Mouse (Mus musculus): ENCODE data around the gene Olfm1. TPM values are rescaled to one million over a fixed set of nuclear protein-coding genes. Genes with fewer than 3 reads are reported as not detected.

Gene Olfm1
- total RNA-seq (2021), result 1 to 10 TPM; 5.5 to 6.8 TPM
- long read RNA-seq, experiment 1, partial matches to known transcripts, result 2 of 10 reads
- long read RNA-seq, experiment 1, other reads (novel, unspliced or antisense), result 1 of 10 reads
- long read RNA-seq, experiment 2, partial matches to known transcripts, result 0 of 8 reads
- long read RNA-seq, experiment 2, other reads (novel, unspliced or antisense), result 1 of 8 reads

- DNase-seq, result peak; percentile 57 to 68
- intact Hi-C loops (cut with DNase I), result no loop called here
Observed at GRCm38 (mm10) chr2:28192821-28193689, at the start of gene Olfm1. Olfm1 (plus strand) TSS chr2:28192992.

GRCm38 (mm10) chr2:28143417-28144045 lies 49.3 kb upstream of the Olfm1 start:
- intact Hi-C loops (cut with DNase I), result no loop called here
- no peak for DNase-seq

DNA sequence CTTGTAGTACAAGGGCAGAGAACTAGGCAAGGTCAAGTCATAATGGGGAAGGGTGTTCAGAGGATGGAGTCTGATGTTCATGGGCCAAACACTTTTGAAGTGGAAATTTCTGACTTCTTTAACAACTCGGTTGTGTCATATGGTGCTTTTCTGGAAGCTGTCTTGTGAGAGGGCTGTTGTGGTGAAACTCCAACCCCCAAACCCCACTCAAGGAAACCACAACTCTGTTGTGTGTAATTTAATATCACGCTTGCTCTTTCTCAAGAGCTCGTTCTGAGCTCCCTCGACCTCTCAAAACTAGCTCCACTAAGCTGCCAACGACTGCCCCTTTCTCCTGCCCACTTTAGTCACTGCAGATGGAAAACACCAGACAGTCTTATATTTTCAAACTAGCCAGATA lies 47.1 kb upstream of the Olfm1 start:
- intact Hi-C loops (cut with DNase I), result no loop called here

GRCm38 (mm10) chr2:28146152-28146551 lies 46.6 kb upstream of the Olfm1 start:
- no peak for DNase-seq
- intact Hi-C loops (cut with DNase I), result no loop called here

More for the DNA sequence above, 47.1 kb upstream of the Olfm1 start:
- no peak for DNase-seq

- intact Hi-C loops (cut with DNase I), result no loop called here
- DNase-seq, result no peak
Observed at GRCm38 (mm10) chr2:28146685-28147084, 46.1 kb upstream of the Olfm1 start.

DNA sequence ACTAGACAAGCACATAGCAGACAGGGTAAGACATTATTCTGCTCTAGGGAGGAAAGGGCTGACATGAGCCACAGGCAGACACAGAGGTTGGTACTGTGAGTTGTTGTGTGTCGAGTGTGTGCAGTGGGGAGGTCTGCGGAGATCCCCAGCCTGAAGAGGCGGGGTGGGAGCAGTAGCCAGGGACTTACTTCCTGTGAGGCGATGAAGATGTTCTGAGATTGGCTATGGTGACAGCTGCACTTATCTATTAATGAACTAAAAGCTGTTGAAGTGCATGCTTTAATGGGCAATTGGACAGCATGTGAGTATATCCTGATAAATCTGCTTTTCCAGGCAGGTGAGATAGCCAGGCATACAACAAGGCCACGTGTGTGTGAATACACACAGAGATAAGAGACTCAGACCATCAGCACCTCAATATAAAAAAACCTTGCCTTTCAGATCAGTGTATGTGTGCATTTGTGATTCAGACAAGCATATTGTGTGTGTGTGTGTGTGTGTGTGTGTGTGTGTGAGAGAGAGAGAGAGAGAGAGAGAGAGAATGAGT lies 45.5 kb upstream of the Olfm1 start:
- intact Hi-C loops (cut with DNase I), result no loop called here
- DNase-seq, result no peak

GRCm38 (mm10) chr2:28149688-28150087 lies 43.1 kb upstream of the Olfm1 start:
- intact Hi-C loops (cut with DNase I), result no loop called here
- DNase-seq, result no peak

DNA sequence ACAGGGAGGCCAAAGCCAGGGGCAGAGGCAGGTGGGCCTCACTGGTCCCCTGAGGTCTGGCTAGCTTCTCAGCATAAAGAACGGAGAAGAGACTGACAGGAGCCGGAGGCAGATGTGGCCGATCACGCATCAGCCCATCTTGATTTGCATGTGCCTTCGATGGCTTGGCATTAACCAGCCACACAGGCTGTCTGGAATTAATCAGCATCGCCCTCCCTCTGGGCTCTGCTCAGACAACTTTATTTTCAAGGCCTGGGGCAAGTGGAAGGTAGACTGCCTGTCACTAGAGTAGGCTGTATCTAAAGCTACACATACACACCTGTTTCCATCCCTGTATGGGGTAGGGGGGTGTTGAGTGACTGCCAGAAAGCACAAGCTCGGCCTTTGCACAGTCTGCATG lies 32.2 kb upstream of the Olfm1 start:
- no peak for DNase-seq
- intact Hi-C loops (cut with DNase I), result no loop called here

DNA sequence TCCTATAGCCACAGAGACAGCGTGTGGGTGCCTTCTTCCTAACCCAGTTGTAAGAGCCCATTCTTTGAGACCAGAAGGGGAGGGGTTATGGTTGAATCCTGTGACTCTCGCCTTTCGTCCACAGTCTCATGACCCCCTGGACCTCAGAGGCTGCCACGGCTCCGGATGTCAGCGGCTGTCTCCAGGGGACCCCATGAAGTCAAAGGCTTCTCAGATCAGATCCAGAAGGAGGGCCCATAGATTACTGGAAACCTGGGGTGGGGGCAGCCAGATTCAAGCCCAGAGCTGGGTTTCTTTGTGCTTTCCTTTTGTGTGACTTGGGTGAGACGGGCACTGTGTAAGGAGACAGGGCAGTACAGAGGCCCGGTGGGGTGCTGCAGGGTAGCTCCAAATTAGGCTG lies 27.2 kb upstream of the Olfm1 start:
- DNase-seq, result no peak
- intact Hi-C loops (cut with DNase I), result no loop called here

DNA sequence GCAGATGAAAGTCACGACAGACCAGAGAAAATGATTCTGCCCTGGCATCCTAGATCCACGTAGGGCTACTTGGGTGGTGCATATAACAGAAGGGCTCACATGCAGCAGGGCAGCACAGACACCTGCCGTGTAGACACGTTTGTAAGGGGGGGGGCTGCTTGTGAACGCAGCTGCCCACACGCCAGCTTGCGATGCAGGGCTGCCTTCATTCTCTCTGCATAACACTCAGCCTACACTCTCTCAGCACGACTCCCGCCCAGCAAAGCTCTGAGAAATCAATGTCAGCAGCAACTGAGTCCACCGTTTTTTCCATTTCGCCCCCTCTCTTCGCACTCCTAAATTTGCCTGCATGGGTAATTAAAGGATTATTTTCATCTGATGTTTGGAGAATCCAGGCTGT lies 23.5 kb upstream of the Olfm1 start:
- DNase-seq, result no peak
- intact Hi-C loops (cut with DNase I), result no loop called here

GRCm38 (mm10) chr2:28171962-28172361 lies 20.8 kb upstream of the Olfm1 start:
- intact Hi-C loops (cut with DNase I), result no loop called here
- DNase-seq, result no peak

- intact Hi-C loops (cut with DNase I), result no loop called here
- no peak for DNase-seq
Observed at GRCm38 (mm10) chr2:28173225-28174141, 19.3 kb upstream of the Olfm1 start.

GRCm38 (mm10) chr2:28174441-28174840 lies 18.4 kb upstream of the Olfm1 start:
- intact Hi-C loops (cut with DNase I), result no loop called here
- no peak for DNase-seq

GRCm38 (mm10) chr2:28178600-28178999 lies 14.2 kb upstream of the Olfm1 start:
- intact Hi-C loops (cut with DNase I), result no loop called here
- DNase-seq, result no peak

DNA sequence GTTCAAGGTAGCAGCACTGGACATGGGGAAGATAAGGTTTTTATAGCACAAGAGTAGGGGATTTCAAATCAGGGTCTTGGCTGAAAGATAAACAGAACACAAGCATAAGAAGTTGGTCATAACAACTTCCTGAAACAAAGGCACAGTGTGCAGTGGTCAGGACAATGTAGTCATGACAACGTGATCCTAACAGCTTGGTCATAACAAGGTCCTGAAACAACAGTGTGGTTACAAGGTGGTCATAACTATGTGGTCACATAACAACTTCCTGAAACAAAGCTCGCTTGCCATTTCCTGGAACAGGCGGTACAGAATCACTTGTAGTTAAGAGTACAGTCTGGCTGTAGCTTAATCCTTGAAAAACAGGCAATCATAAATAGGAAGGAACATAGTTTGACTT lies 12.7 kb upstream of the Olfm1 start:
- intact Hi-C loops (cut with DNase I), result loop anchor here (10.0 kb wide), 1 partner anchor 195 kb away; no protein-coding TSS in a partner anchor

GRCm38 (mm10) chr2:28188398-28188944 lies 4.3 kb upstream of the Olfm1 start:
- intact Hi-C loops (cut with DNase I), result loop anchor here (10.0 kb wide), 1 partner anchor 204 kb away; no protein-coding TSS in a partner anchor
- DNase-seq, result no peak

More for the DNA sequence above, 12.7 kb upstream of the Olfm1 start:
- no peak for DNase-seq

DNA sequence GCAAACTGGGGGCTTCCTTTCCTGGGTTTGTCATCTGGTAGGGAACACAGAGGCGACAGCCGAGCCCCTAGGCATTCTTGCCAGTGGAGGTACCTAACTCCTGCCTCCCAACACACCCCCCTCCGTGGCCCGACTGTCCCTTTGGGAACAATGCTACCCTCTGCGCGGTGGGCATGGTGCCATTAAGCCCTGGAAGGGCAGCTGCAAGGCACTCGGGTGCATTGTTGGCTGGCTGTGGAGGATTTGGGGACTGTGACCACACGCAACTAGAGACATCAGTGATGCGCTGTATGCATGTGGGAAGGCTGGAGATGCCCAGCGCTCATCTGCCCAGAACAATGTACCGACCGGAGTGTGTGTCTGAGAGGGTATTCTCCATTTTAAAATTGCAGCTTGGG lies 897 bp downstream of the Olfm1 start:
- no peak for DNase-seq
- intact Hi-C loops (cut with DNase I), result no loop called here

DNA sequence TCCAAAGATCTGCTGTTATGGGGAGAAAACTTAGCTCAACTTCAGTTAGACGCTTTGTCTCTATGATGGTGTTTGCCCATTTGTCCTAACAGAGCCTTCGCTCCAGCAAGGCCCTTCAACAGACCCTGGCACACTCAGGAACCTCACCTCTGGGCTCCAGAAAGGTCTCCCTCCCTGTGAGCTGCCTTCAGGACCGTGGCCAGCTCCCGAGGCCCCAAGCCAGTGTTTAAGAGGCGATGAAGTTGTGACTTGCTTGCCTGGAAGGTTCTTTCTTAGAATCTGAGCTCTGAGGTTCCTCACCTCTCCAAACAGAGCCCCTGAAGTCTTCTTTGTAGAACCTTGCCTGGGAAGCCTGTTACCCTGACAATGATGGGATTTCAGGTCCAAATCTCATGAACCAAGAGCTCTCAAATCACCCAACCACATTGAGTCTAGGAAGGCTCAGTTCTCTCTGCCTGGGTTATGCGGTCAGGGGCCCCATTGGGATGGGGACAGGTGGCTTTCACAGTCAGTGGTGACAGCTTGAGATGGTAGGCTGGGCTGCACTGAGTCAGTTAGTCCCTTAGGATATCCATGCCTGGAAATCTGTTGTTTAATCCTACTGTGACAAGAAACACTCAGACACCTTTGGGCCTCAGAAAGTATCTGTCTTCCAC lies 2.3 kb downstream of the Olfm1 start:
- no peak for DNase-seq
- intact Hi-C loops (cut with DNase I), result no loop called here

GRCm38 (mm10) chr2:28195726-28196125 lies 2.9 kb downstream of the Olfm1 start:
- no peak for DNase-seq
- intact Hi-C loops (cut with DNase I), result no loop called here
